Mouse (Mus musculus) R1 (cell line): ENCODE data around the gene Olfr1012.
"Not testable (repeated sequence)": the region's sequence is repeated elsewhere in the genome, so short reads cannot be mapped to it uniquely, and the experiment has no call there.

Source experiments
- DNase-seq: peaks from one replicate; pipeline ENCODE4 v3.0.0-alpha.2; 2018; ENCODE audit warnings: low read depth, low spot score

The Olfr1012 gene

GRCm38 (mm10) chr2:85762666-85763065 lies at the start of gene Olfr1012:
Olfr1012 (minus strand) TSS chr2:85762766.
- no peak for DNase-seq

GRCm38 (mm10) chr2:85804501-85804900 lies 41.9 kb upstream of the Olfr1012 start:
- no peak for DNase-seq

- no peak for DNase-seq
Observed at GRCm38 (mm10) chr2:85802444-85802843, 39.9 kb upstream of the Olfr1012 start, which contains the start of gene Olfr1016. Olfr1016 (minus strand) TSS chr2:85802544.

- peak; percentile 8 for DNase-seq
Observed at GRCm38 (mm10) chr2:85792331-85792730, 29.8 kb upstream of the Olfr1012 start.

GRCm38 (mm10) chr2:85781717-85782116 lies 19.2 kb upstream of the Olfr1012 start, which contains the start of gene Olfr1015:
Olfr1015 (plus strand) TSS chr2:85782017.
- no peak for DNase-seq

- DNase-seq, result no peak
Observed at GRCm38 (mm10) chr2:85772413-85772812, 9.8 kb upstream of the Olfr1012 start, which contains the start of gene Olfr1014. Olfr1014 (plus strand) TSS chr2:85772713.

- DNase-seq, result no peak
Observed at GRCm38 (mm10) chr2:85766798-85767197, 4.2 kb upstream of the Olfr1012 start, which contains the start of gene Olfr1013. Olfr1013 (plus strand) TSS chr2:85767098.

- DNase-seq, result no peak
Observed at GRCm38 (mm10) chr2:85753822-85754221, 8.7 kb downstream of the Olfr1012 start.

- DNase-seq, result peak; percentile 11
Observed at GRCm38 (mm10) chr2:85725793-85726192, 36.8 kb downstream of the Olfr1012 start.

GRCm38 (mm10) chr2:85715119-85715518 lies 47.4 kb downstream of the Olfr1012 start, which contains the start of gene Olfr1009:
Olfr1009 (plus strand) TSS chr2:85715419.
- no peak for DNase-seq

- no peak for DNase-seq
Observed at GRCm38 (mm10) chr2:85711159-85711558, 51.4 kb downstream of the Olfr1012 start.

- not testable (repeated sequence) for DNase-seq
Observed at GRCm38 (mm10) chr2:85710680-85711079, 51.9 kb downstream of the Olfr1012 start.
